9 mouse cellular contexts compared by ENCODE assay signal in the genomic region with DNA sequence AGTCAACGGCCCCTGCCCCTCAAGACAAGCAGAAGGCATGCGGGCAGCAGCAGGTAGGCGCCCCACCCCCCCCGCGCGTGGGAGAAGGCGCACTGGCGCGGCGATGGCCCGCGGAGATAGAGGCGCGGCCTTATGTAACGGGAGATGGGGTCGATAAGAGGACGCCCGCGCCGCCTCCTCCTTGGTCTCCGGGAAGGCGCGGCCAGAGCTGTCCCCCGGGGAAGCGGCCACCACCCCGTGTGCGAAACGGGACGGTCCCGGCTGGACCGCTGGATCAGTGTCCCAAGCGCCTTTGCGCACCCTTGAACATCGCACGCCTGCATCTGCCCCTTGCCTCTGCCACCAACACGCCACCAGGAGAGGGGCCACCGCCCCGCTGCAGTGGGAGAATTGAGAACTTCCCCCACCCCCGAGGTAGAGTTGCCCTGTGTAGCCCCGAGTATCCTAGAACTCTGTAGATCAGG. TPM values are rescaled to one million over a fixed set of nuclear protein-coding genes. Genes with fewer than 3 reads are reported as not detected.
DNase-seq lines count a peak whose midpoint lies in the region; ATAC-seq and TF ChIP-seq lines count a peak whose summit lies in the region.
"Had no signal": no experiment of that assay in that cellular context is flagged by ENCODE, and none has a peak within 500 bp of the region (broad histone marks: within the 10 kb centered on the region; RNA-seq: fewer than 3 reads in every experiment).

No protein-coding gene starts in this region.

- no peaks in the 10 kb centered on the region for H3K9me3 ChIP-seq in heart, embryonic 14.5 days (ENCODE audit: control insufficient read depth, low read length)
- H3K9me3 ChIP-seq in liver, embryonic 12.5 days (replicated peaks) = no peaks in the 10 kb centered on the region
- no peaks in the 10 kb centered on the region for H3K9me3 ChIP-seq in neural tube, embryonic 13.5 days

- peak overlapping the region; percentile 65 for H3K4me3 ChIP-seq in gastrocnemius, adult 2 months
- H3K4me3 ChIP-seq in heart, embryonic 14.5 days (ENCODE audit: control insufficient read depth in 1 of 2, insufficient read depth in 1 of 2, low read depth in 1 of 2, low read length in 2 of 2) = peak overlapping the region; percentile 29 to 40
- peak overlapping the region; percentile 44 for H3K4me3 ChIP-seq in liver, embryonic 12.5 days
- peak overlapping the region; percentile 38 for H3K4me3 ChIP-seq in neural tube, embryonic 13.5 days

- H3K27ac ChIP-seq in gastrocnemius, adult 2 months = no peak overlapping the region
- H3K27ac ChIP-seq in heart, embryonic 14.5 days (replicated peaks in 1 of 2; ENCODE audit: control insufficient read depth in 1 of 2, insufficient read depth in 1 of 2, low read depth in 2 of 2, low read length in 2 of 2) = no peak overlapping the region
- H3K27ac ChIP-seq in liver, embryonic 12.5 days = no peak overlapping the region
- no peak overlapping the region for H3K27ac ChIP-seq in neural tube, embryonic 13.5 days (replicated peaks)

- peaks cover 4% of the 10 kb centered on the region in 2 experiments; a peak in 2 of 4 replicates for H3K4me1 ChIP-seq in heart, embryonic 14.5 days (ENCODE audit: control insufficient read depth in 2 of 2, insufficient read depth in 2 of 2, low read length in 2 of 2)
- H3K4me1 ChIP-seq in liver, embryonic 12.5 days = peaks cover 41% of the 10 kb centered on the region
- peaks cover 17% of the 10 kb centered on the region for H3K4me1 ChIP-seq in neural tube, embryonic 13.5 days (replicated peaks)

- 2% methylated on average over 40 of the region's 40 CpGs for WGBS in heart, embryonic 14.5 days
- WGBS in liver, embryonic 12.5 days (ENCODE audit: insufficient replicate concordance) = 2% methylated on average over 40 of the region's 40 CpGs
- 1% methylated on average over 39 of the region's 40 CpGs for WGBS in neural tube, embryonic 13.5 days

- H3K4me2 ChIP-seq in heart, embryonic 14.5 days (ENCODE audit: low read length) = peak overlapping the region; percentile 79
- peak overlapping the region; percentile 75 for H3K4me2 ChIP-seq in liver, embryonic 12.5 days
- peak overlapping the region; percentile 67 for H3K4me2 ChIP-seq in neural tube, embryonic 13.5 days

- intact Hi-C loops in gastrocnemius, adult 2 months (cut with DNase I) = no loop called here

- no peak for TF ChIP-seq CTCF in gastrocnemius, adult 2 months (IDR thresholded peaks at IDR 0.05)

- ATAC-seq in heart, embryonic 14.5 days (ENCODE audit: insufficient number of reproducible peaks, insufficient read depth, low FRiP score, low read depth) = no peak
- ATAC-seq in liver, embryonic 12.5 days = no peak
- ATAC-seq in neural tube, embryonic 13.5 days (ENCODE audit: low read depth) = no peak

- no peaks in the 10 kb centered on the region for H3K36me3 ChIP-seq in heart, embryonic 14.5 days (ENCODE audit: control insufficient read depth, insufficient read depth, low read length)
- H3K36me3 ChIP-seq in liver, embryonic 12.5 days = no peaks in the 10 kb centered on the region
- H3K36me3 ChIP-seq in neural tube, embryonic 13.5 days = no peaks in the 10 kb centered on the region

- DNase-seq in gastrocnemius, adult 2 months = peak; percentile 35
- no peak for DNase-seq in gastrocnemius, adult 8-10 months (ENCODE audit: low spot score in 2 of 2)
- peak; percentile 41 for DNase-seq in urinary bladder, postnatal 14 days (ENCODE audit: low spot score)
- no peak for DNase-seq in urinary bladder, postnatal 10 days (ENCODE audit: low spot score)
- no peak for DNase-seq in adipocyte (ENCODE audit: low spot score)

- peak overlapping the region; percentile 54 for H3K9ac ChIP-seq in heart, embryonic 14.5 days (ENCODE audit: low read length)
- peak overlapping the region; percentile 47 for H3K9ac ChIP-seq in liver, embryonic 12.5 days
- H3K9ac ChIP-seq in neural tube, embryonic 13.5 days = peak overlapping the region; percentile 58

- peaks cover 28% of the 10 kb centered on the region; the same call in 1 of the 2 replicates for H3K27me3 ChIP-seq in heart, embryonic 14.5 days (ENCODE audit: control insufficient read depth, insufficient read depth, low read length)
- peaks cover 36% of the 10 kb centered on the region for H3K27me3 ChIP-seq in liver, embryonic 12.5 days (replicated peaks)
- H3K27me3 ChIP-seq in neural tube, embryonic 13.5 days = peaks cover 28% of the 10 kb centered on the region

RNA-seq across cellular contexts. Expression of a gene that starts 1.7 kb away (rescaled TPM):
- not detected for total RNA-seq in gastrocnemius, adult 2 months (2021)
- not detected for total RNA-seq in gastrocnemius, adult 8-10 months (2022)
- polyA plus RNA-seq in heart, embryonic 14.5 days (2014; fragmentation: Nextera tagmentation; extraction: Ambion mirVana) = not detected in 2 replicates
- not detected in 2 replicates for polyA plus RNA-seq in liver, embryonic 12.5 days (2016; fragmentation: Nextera tagmentation; extraction: Ambion mirVana)
- polyA plus RNA-seq in neural tube, embryonic 13.5 days (2015; fragmentation: Nextera tagmentation; extraction: Ambion mirVana) = not detected in 2 replicates
- total RNA-seq: heart, adult 18-20 months had no signal

RNA-seq across cellular contexts. Expression of a gene that starts 17.7 kb away (rescaled TPM):
- total RNA-seq in gastrocnemius, adult 2 months (2021) = not detected
- not detected for total RNA-seq in gastrocnemius, adult 8-10 months (2022)
- polyA plus RNA-seq in heart, embryonic 14.5 days (2014; fragmentation: Nextera tagmentation; extraction: Ambion mirVana) = 0.53 and 1.5 TPM in 2 replicates
- polyA plus RNA-seq in liver, embryonic 12.5 days (2016; fragmentation: Nextera tagmentation; extraction: Ambion mirVana) = 0.81 TPM in 2 replicates
- polyA plus RNA-seq in neural tube, embryonic 13.5 days (2015; fragmentation: Nextera tagmentation; extraction: Ambion mirVana) = 2.1 and 2.5 TPM in 2 replicates
- total RNA-seq: heart, adult 18-20 months had no signal

Comparison
In these comparisons a context has a peak if more than half of its experiments do, and no peak if none do; other contexts are left out.
1. DNase-seq: peak in gastrocnemius, adult 2 months (single experiment) and urinary bladder, postnatal 14 days (single experiment); none in gastrocnemius, adult 8-10 months (0 of 2), urinary bladder, postnatal 10 days (single experiment) and adipocyte (single experiment).
2. Peak in every context shown above with its lines, with median percentiles within 50 percentile points of each other: H3K4me3 ChIP-seq, H3K4me2 ChIP-seq and H3K9ac ChIP-seq.